Mouse (Mus musculus) midbrain, embryonic 10.5 days (tissue): ENCODE measurements around the gene Mast4. TPM values are rescaled to one million over a fixed set of nuclear protein-coding genes. Genes with fewer than 3 reads are reported as not detected.

Source experiments
- DNase-seq: peaks from one replicate; pipeline ENCODE4 v3.0.0-alpha.2; 2017; ENCODE audit warnings: low spot score
- H3K27ac ChIP-seq: fragments of 300-500 bp; sonication (generic); replicated peaks from 2 replicates; pipeline ENCODE4 v1.5.1; 2016; ENCODE audit warnings: mild to moderate bottlenecking
- H3K27me3 ChIP-seq: fragments of 300-500 bp; sonication (generic); 2 replicates; pipeline ENCODE4 v1.6.1; 2016; ENCODE audit warnings: low read depth, mild to moderate bottlenecking; ENCODE audit not compliant: poor library complexity, severe bottlenecking
- H3K36me3 ChIP-seq: fragments of 300-500 bp; sonication (generic); 2 replicates; pipeline ENCODE4 v1.6.1; 2016; ENCODE audit warnings: mild to moderate bottlenecking, moderate library complexity
- H3K4me1 ChIP-seq: fragments of 300-500 bp; sonication (generic); 2 replicates; pipeline ENCODE4 v1.6.1; 2016
- H3K4me3 ChIP-seq: fragments of 300-500 bp; sonication (generic); 2 replicates; pipeline ENCODE4 v1.5.1; 2016; ENCODE audit warnings: mild to moderate bottlenecking, moderate library complexity
- H3K9me3 ChIP-seq: fragments of 300-500 bp; sonication (generic); replicated peaks from 2 replicates; pipeline ENCODE4 v1.6.1; 2016; ENCODE audit warnings: mild to moderate bottlenecking
- WGBS: fragments of 180-500 bp; shearing (Covaris S2); methylation state at CpG from one replicate; pipeline ENCODE4 v1.1.7; 2016; 5-methylcytosine and 5-hydroxymethylcytosine counted together
- polyA plus RNA-seq: library from polyadenylated mRNA; unstranded; fragments of >200 nt; fragmentation: Nextera tagmentation; extraction: Ambion mirVana; gene quantifications from 2 replicates; pipeline ENCODE4 v1.2.1, GENCODE M21; 2016

Mast4 gene
- polyA plus RNA-seq, 1 experiment from 2014 or later = 19.0 TPM

GRCm38 (mm10) chr13:103029377-103029776, 304.9 kb downstream of the Mast4 start:
- no peak for DNase-seq
- H3K4me3 ChIP-seq = no peak overlapping the region
- no peaks in the 10 kb centered on the region for H3K36me3 ChIP-seq
- H3K4me1 ChIP-seq = peaks cover 27% of the 10 kb centered on the region
- no peaks in the 10 kb centered on the region for H3K9me3 ChIP-seq
- H3K27me3 ChIP-seq = no peaks in the 10 kb centered on the region
- 90% methylated on average over 5 of the region's 5 CpGs for WGBS
- no peak overlapping the region for H3K27ac ChIP-seq

GRCm38 (mm10) chr13:103027456-103028078, 306.7 kb downstream of the Mast4 start:
- Histone ChIP-seq H3K4me1 (peaks cover 14% of the 10 kb centered on the region), H3K27ac (no peak overlapping the region), H3K27me3 (no peaks in the 10 kb centered on the region)

GRCm38 (mm10) chr13:103025461-103025860, 308.8 kb downstream of the Mast4 start:
- WGBS = 87% methylated on average over 3 of the region's 3 CpGs
- no peak overlapping the region for H3K4me3 ChIP-seq
- H3K36me3 ChIP-seq = no peaks in the 10 kb centered on the region
- H3K9me3 ChIP-seq = no peaks in the 10 kb centered on the region
- peaks cover 14% of the 10 kb centered on the region for H3K4me1 ChIP-seq
- no peak for DNase-seq
- no peak overlapping the region for H3K27ac ChIP-seq
- no peaks in the 10 kb centered on the region for H3K27me3 ChIP-seq

More at GRCm38 (mm10) chr13:103027456-103028078, 306.7 kb downstream of the Mast4 start:
- no peak overlapping the region for H3K4me3 ChIP-seq
- WGBS = 83% methylated on average over 17 of the region's 17 CpGs
- no peak for DNase-seq
- H3K9me3 ChIP-seq = no peaks in the 10 kb centered on the region
- H3K36me3 ChIP-seq = no peaks in the 10 kb centered on the region

- 85% methylated on average over 6 of the region's 6 CpGs for whole genome bisulfite sequencing
- Histone ChIP-seq H3K4me3 (no peak overlapping the region), H3K4me1 (peaks cover 12% of the 10 kb centered on the region), H3K27me3 (no peaks in the 10 kb centered on the region), H3K27ac (no peak overlapping the region), H3K36me3 (no peaks in the 10 kb centered on the region), H3K9me3 (no peaks in the 10 kb centered on the region)
- DNase-seq = no peak
These were observed 315.8 kb downstream of the Mast4 start for GRCm38 (mm10) chr13:103018481-103018880.

- Histone ChIP-seq H3K27ac (no peak overlapping the region), H3K9me3 (no peaks in the 10 kb centered on the region), H3K4me1 (peaks cover 12% of the 10 kb centered on the region), H3K36me3 (no peaks in the 10 kb centered on the region), H3K27me3 (no peaks in the 10 kb centered on the region), H3K4me3 (no peak overlapping the region)
- WGBS = 93% methylated on average over 3 of the region's 3 CpGs
- no peak for DNase-seq
These were observed 316.6 kb downstream of the Mast4 start for GRCm38 (mm10) chr13:103017661-103018060.

- Histone ChIP-seq H3K4me1 (peaks cover 12% of the 10 kb centered on the region), H3K36me3 (no peaks in the 10 kb centered on the region), H3K4me3 (no peak overlapping the region), H3K27ac (no peak overlapping the region), H3K27me3 (no peaks in the 10 kb centered on the region), H3K9me3 (no peaks in the 10 kb centered on the region)
- no peak for DNase-seq
- 89% methylated on average over 3 of the region's 3 CpGs for WGBS
These were observed 319.1 kb downstream of the Mast4 start for GRCm38 (mm10) chr13:103015131-103015750.

- H3K27me3 ChIP-seq = no peaks in the 10 kb centered on the region
- H3K4me1 ChIP-seq = peaks cover 12% of the 10 kb centered on the region
- H3K27ac ChIP-seq = no peak overlapping the region
- H3K9me3 ChIP-seq = no peaks in the 10 kb centered on the region
- 64% methylated on average over 6 of the region's 6 CpGs for WGBS
- H3K4me3 ChIP-seq = no peak overlapping the region
- peak; percentile 24 for DNase-seq
- no peaks in the 10 kb centered on the region for H3K36me3 ChIP-seq
These were observed 319.7 kb downstream of the Mast4 start for GRCm38 (mm10) chr13:103014631-103015030.

GRCm38 (mm10) chr13:103014222-103014621, 320.1 kb downstream of the Mast4 start:
- no peak for DNase-seq
- H3K4me1 ChIP-seq = peaks cover 12% of the 10 kb centered on the region
- no peak overlapping the region for H3K27ac ChIP-seq
- no peaks in the 10 kb centered on the region for H3K36me3 ChIP-seq
- no peaks in the 10 kb centered on the region for H3K27me3 ChIP-seq
- no peak overlapping the region for H3K4me3 ChIP-seq
- H3K9me3 ChIP-seq = no peaks in the 10 kb centered on the region
- 33% methylated on average over 1 of the region's 1 CpGs for WGBS

- 95% methylated on average over 2 of the region's 2 CpGs for WGBS
These were observed 329.1 kb downstream of the Mast4 start for GRCm38 (mm10) chr13:103005227-103005626.

GRCm38 (mm10) chr13:103001831-103002230, 332.5 kb downstream of the Mast4 start:
- Histone ChIP-seq H3K27ac (no peak overlapping the region), H3K4me1 (peaks cover 31% of the 10 kb centered on the region), H3K27me3 (no peaks in the 10 kb centered on the region), H3K36me3 (no peaks in the 10 kb centered on the region), H3K9me3 (no peaks in the 10 kb centered on the region), H3K4me3 (no peak overlapping the region)
- no peak for DNase-seq
- WGBS = 76% methylated on average over 1 of the region's 1 CpGs

More at GRCm38 (mm10) chr13:103005227-103005626, 329.1 kb downstream of the Mast4 start:
- H3K36me3 ChIP-seq = no peaks in the 10 kb centered on the region
- H3K9me3 ChIP-seq = no peaks in the 10 kb centered on the region
- DNase-seq = no peak
- no peak overlapping the region for H3K4me3 ChIP-seq
- H3K27me3 ChIP-seq = no peaks in the 10 kb centered on the region
- H3K27ac ChIP-seq = no peak overlapping the region
- H3K4me1 ChIP-seq = peaks cover 26% of the 10 kb centered on the region

GRCm38 (mm10) chr13:103000891-103001290, 333.4 kb downstream of the Mast4 start:
- no peaks in the 10 kb centered on the region for H3K27me3 ChIP-seq
- peak overlapping the region; percentile 47 for H3K27ac ChIP-seq
- H3K36me3 ChIP-seq = no peaks in the 10 kb centered on the region
- H3K9me3 ChIP-seq = no peaks in the 10 kb centered on the region
- no peak overlapping the region for H3K4me3 ChIP-seq
- WGBS = 31% methylated on average over 7 of the region's 7 CpGs
- no peak for DNase-seq
- peaks cover 31% of the 10 kb centered on the region for H3K4me1 ChIP-seq

- DNase-seq = no peak
These were observed 340.2 kb downstream of the Mast4 start for GRCm38 (mm10) chr13:102994098-102994497.

GRCm38 (mm10) chr13:102992680-102993423, 341.4 kb downstream of the Mast4 start:
- WGBS = 93% methylated on average over 7 of the region's 7 CpGs
- Histone ChIP-seq H3K36me3 (no peaks in the 10 kb centered on the region), H3K9me3 (no peaks in the 10 kb centered on the region), H3K4me1 (peaks cover 11% of the 10 kb centered on the region), H3K4me3 (no peak overlapping the region), H3K27me3 (no peaks in the 10 kb centered on the region), H3K27ac (no peak overlapping the region)
- DNase-seq = no peak

More at GRCm38 (mm10) chr13:102994098-102994497, 340.2 kb downstream of the Mast4 start:
- WGBS = 92% methylated on average over 11 of the region's 11 CpGs
- H3K9me3 ChIP-seq = no peaks in the 10 kb centered on the region
- no peaks in the 10 kb centered on the region for H3K27me3 ChIP-seq
- no peak overlapping the region for H3K27ac ChIP-seq
- H3K36me3 ChIP-seq = no peaks in the 10 kb centered on the region
- H3K4me3 ChIP-seq = no peak overlapping the region
- peaks cover 5% of the 10 kb centered on the region; the same call in 1 of the 2 replicates for H3K4me1 ChIP-seq
